Mouse (Mus musculus): ENCODE measurements at regions not wholly inside any gene's neighbourhood (a gene's known extent, or its start where the extent isn't known, plus 50 kb on each side); places are given as distances from the start of the nearest gene placed in this dataset.

- no peak for TF ChIP-seq CTCF (IDR thresholded peaks at IDR 0.05; ENCODE audit: low read depth, low read length)
- no peak for TF ChIP-seq GATA1 (IDR thresholded peaks at IDR 0.05; ENCODE audit: borderline replicate concordance, low read length)
These were observed 356.6 kb downstream of the Serpinb8 start for GRCm38 (mm10) chr1:107946204-107946939.
